Mouse (Mus musculus) lung, adult 18-20 months (tissue): ENCODE measurements around the gene Perp.

Experiments
- DNase-seq, 2 experiments: peaks; one replicate each; pipeline ENCODE4 v3.0.0; 2022; ENCODE audit warnings: mixed read lengths in 2 of 2

Gene Perp

GRCm38 (mm10) chr10:18844441-18845286 lies at the start of gene Perp:
Gene Perp, plus strand, starts transcription at chr10:18845020.
- peak; percentile 79 to 86 for DNase-seq

DNA sequence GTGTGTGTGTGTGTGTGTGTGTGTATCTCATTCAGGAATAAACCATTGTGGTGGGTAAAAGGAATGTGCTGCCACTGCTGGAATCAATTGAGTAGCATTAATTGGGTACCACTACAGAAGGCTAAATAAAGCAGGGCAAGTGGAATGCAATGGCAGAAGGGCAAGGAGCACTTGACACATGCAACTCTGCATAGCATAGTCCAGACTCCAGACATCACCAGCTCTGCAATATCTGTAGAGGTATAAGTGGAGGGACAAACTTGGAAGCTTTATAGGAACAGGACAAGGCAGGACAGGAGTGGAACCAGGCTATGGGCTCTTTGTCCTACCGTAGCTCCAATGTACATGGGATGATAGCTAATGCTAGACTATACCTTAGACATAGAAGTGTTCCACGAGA lies 33.1 kb upstream of the Perp start:
- DNase-seq: no peak

GRCm38 (mm10) chr10:18816560-18816959 lies 28.3 kb upstream of the Perp start:
- peak in 1 of 2 experiments; percentile 9 for DNase-seq

- no peak for DNase-seq
Observed at GRCm38 (mm10) chr10:18825143-18825542, 19.7 kb upstream of the Perp start.

- DNase-seq: no peak
Observed at GRCm38 (mm10) chr10:18826107-18826506, 18.7 kb upstream of the Perp start.

DNA sequence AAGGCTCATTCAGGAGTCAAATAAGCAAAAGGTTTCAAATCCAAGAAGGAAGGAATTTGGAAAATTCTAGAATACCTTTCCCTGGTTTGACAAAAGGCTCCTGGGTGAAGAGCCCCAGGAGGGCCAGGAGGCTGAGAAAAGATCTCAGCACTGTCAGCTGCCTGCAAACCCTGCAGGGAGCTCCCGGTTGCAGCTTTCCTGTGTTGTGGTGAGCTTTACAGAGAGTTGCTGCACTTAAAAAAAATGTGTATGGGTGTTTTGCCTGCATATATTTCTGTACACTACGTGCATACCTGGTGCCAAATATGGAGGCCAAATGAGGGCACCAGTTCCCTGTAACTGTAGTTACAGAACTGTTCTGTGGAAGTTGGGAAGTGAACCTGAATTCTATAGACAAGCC lies 16.9 kb upstream of the Perp start:
- DNase-seq: no peak

GRCm38 (mm10) chr10:18830359-18830758 lies 14.5 kb upstream of the Perp start:
- DNase-seq: no peak

DNA sequence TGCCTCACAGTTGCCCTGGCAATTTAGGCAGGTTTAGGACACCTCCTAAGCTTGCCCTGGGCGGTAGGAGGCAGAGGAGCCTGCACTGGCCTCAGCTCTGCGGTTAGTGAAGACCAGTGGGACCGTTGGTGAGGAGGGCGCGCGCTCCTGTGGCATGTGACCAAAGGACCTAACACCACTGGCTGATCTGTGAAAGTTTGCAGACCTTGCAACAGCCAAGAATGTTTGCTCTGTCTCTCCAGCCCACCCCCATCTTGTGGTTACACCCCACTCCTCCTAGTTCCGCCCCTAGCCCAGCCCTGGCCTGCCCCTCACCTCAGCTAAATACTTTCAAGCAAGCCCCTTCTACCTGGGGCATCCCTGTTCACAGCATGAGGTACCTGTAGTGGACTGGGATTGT lies 13.0 kb upstream of the Perp start:
- DNase-seq: no peak

GRCm38 (mm10) chr10:18834389-18834788 lies 10.4 kb upstream of the Perp start:
- DNase-seq: no peak

- DNase-seq: peak in 1 of 2 experiments; percentile 21
Observed at GRCm38 (mm10) chr10:18835684-18836479, 8.9 kb upstream of the Perp start.

GRCm38 (mm10) chr10:18839530-18839929 lies 5.3 kb upstream of the Perp start:
- no peak for DNase-seq

DNA sequence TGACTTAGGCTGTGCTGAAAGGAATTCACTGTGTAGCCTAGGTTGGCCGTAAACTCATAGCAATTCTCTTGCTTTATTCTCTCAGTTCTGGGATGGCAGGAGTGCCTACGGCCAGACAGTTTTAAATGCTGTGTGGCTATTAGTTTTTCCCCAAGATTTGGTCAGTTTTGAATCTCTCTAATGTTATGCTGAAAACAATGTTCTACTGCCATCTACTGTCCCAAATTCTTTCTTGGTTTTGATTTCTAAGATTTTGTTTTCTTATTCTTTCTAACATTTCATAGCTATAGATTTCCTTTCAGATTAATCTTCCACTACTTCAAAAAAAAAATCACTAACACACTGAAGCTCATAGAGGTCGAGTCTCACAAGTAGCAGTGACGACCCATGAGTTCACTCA lies 4.1 kb upstream of the Perp start:
- DNase-seq: no peak

DNA sequence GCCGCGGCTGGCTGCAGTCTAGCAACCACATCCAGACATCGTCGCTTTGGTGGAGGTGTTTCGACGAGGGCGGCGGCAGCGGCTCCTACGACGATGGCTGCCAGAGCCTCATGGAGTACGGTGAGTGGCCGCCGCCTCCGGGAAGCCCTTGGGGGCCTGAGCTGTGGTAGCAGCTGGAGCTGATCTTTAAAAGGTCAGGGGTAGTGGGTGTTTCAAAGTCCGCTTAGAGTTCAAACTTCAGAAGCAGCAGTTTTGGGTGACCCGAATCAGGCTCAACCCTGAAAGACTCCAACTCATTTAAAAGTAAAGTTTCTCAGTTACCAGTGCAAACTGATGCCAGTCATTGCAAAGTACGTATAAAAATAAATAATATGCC lies 455 bp downstream of the Perp start:
- DNase-seq: no peak

DNA sequence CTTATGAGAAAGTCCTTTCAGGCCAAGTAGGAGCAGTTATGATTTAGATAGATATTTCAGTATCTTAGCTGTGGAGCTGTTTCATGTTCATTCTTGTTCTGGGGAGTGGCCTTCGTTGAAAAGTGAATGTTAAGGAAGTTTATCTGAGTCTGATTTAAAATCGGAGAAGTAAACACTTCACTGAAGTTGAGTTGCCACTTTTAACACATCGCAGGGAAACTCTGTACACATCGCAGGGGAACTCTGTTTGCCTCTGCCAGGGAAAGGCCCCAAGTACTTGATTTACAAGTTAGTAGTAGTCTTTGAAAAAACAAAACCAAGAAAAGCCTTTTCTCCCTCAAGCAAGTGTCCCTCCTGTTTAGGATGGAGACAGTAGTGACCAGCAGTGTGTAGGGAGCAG lies 891 bp downstream of the Perp start:
- peak; percentile 45 to 58 for DNase-seq

DNA sequence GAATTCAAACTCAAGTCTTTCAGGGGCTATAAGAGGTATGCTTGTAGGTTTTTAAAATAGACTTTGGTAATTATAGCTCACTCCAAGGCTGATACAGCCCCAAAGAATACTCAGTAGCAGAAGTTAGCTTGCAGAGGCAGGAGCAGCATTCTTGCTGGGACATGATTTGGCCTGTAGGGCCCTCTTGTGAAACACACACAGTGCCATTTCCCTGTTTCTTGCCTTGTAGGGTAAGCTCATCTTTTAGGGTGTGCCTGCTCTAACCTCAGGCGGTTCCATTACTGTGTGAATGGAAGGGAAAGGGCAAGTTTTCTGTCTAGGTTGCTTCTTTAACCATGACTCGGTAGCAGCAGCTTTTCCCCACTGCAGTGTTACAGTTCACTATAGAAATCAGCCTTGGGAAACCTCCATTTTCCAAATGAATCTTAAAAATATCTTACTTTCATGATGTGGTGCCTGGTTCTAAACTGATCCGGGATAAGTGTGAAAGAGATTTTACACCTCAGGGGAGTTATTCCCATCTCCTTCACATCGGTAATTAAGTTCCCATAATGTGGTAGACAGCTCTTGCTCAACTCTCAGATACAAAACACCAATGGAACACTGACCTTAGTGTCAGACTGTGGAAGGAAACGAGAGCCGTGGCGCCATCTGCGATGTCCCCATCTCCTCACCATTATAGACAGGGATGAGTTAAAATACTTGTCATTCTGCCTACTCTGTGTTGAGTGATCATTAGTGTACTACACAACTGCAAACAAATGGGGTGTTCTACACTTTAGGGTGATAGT lies 1.8 kb downstream of the Perp start:
- DNase-seq: peak; percentile 15 to 28

- DNase-seq: no peak
Observed at GRCm38 (mm10) chr10:18850177-18850576, 5.4 kb downstream of the Perp start.

GRCm38 (mm10) chr10:18853417-18853816 lies 8.6 kb downstream of the Perp start:
- DNase-seq: no peak

- no peak for DNase-seq
Observed at GRCm38 (mm10) chr10:18857244-18857643, 12.4 kb downstream of the Perp start.

DNA sequence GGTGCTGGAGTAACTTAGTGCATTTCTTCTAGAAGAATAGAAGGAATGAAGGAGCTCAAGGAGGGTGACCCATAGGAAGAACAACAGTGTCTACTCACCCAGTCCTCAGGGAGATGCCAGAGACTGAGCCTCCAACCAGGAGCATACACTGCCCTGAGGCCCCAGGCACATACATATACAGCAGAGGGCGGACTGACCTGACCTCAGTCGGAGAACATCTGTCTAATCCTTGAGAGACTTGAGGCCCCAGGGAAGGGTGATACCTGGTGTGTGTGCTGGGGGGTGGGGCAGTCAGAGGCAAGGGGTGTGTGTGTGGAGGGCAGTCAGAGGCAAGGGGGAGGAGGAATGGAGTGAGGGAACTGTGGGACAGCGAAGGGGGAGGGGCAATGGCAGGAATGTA lies 14.8 kb downstream of the Perp start:
- no peak for DNase-seq

DNA sequence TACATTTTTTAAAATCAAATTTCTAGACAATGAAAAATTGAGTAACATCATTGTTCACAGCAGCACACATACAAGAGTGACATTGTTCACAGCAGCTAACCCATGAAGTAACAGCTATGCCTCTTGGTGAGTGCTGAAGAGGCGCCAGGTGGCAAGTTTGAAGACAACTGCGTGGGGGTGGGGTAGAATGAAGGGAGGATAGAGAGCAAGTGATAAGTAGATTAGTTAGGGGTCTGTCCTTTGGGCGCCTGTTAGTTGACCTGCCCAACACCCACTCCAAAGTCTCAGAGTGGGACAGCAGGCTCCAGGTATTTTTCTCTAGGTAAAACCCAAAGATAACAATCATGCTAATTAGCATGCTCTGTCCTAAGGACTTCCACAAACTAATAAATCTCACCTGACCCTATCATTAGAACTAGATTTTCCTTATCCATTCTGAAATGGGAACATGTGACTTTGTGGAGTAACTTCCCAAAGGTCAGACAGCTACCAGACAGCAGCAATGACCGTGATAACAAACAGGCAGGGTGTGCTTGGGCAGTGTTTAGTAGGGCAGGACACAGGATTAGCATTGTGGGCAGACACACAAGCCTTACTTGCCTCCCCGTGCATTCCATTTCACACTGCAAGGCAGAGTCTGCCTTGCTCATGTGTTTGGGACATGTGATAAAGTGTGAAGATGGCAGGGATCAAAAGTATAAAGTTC lies 15.5 kb downstream of the Perp start:
- DNase-seq: no peak

DNA sequence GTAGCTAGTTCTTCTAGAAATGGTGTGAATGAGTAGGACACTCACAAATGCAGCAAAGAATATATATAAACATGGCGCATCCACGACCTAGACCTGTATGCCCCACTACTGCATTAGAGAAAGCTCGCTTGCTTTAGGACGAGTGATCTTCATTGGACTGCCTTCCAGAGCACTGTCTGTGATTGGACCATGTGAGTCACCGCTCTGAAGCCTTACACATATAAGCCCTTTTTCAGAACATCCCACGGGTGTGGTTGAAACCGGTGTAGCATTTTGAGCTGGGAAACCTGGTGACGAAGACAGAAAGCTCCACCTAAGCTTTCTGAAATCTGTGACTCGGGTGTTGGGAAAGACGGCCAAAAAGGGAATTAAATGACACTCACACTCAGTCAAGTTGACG lies 16.0 kb downstream of the Perp start:
- DNase-seq: no peak

GRCm38 (mm10) chr10:18861418-18861817 lies 16.6 kb downstream of the Perp start:
- no peak for DNase-seq

- no peak for DNase-seq
Observed at GRCm38 (mm10) chr10:18863332-18863731, 18.5 kb downstream of the Perp start.
